Mouse (Mus musculus): Measurements from ENCODE around the gene Chm. TPM values are rescaled to one million over a fixed set of nuclear protein-coding genes. Genes with fewer than 3 reads are reported as not detected.

The Chm gene
- polyA plus RNA-seq, 1 experiment from 2014 or later = 19.9 TPM

DNA sequence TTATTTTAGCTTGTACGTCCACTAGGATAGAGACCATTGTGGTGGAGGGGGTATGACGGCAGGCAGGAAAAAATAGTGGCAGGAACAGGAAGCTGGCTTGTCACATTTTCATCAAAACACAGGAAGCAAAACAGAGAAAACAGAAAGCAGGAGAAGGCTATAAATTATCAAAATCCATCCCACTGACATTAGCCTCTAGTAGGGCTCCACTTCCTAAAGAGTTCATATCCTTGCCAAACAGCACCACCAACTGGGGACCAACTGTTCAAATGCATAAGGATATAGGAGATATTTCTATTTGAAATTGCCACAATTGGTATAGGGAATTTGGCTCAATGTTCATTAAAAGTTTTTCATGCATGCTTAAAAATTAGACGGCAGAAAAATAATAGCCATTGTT is 181.7 kb downstream of the Chm start:
- ChIA-PET POLR2A (no interaction called here), CTCF (no interaction called here)
- DNase-seq (ENCODE audit: low read depth, low spot score) = no peak
- ATAC-seq = no peak
- in situ Hi-C loops (cut with MboI; ENCODE audit: low pct_unique_long_range_greater_than_20kb) = no loop called here
- TF ChIP-seq CTCF (IDR thresholded peaks at IDR 0.05) = no peak
- H3K27me3 ChIP-seq = peaks cover 66% of the 10 kb centered on the region

- CTCF ChIA-PET = no interaction called here
- peaks cover 52% of the 10 kb centered on the region for H3K27me3 ChIP-seq
- POLR2A ChIA-PET = no interaction called here
- no peak for TF ChIP-seq CTCF (IDR thresholded peaks at IDR 0.05)
- no peak for ATAC-seq
- DNase-seq (ENCODE audit: low read depth, low spot score) = no peak
- in situ Hi-C loops (cut with MboI; ENCODE audit: low pct_unique_long_range_greater_than_20kb) = no loop called here
These were observed 183.1 kb downstream of the Chm start for GRCm38 (mm10) chrX:113002192-113002591.

Other genes starting within 250 kb of the Chm start
- gene Dach2, start 112.0 kb upstream of the Chm start, polyA plus RNA-seq (2021) = not detected